ENCODE assay signal across 20 mouse cellular contexts in the genomic region with DNA sequence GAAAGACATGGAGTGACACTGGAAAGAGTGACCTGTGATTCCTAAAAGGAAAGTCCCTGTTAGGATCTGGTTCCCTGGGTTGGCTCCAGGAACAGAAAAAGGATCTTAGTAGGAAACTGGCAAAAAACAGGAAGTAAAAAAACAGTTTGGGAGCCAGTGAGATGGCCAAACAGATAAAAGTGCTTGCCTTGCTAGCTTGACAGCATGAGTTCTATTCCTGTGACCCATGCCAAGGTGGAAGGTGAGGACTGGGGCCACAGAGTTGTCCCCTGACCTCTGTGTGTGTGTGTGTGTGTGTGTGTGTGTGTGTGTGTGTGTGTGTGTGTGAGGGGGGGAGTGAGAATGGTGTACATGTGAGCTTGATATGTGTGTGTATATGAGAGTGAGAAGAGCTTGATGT. TPM values are rescaled to one million over a fixed set of nuclear protein-coding genes. Genes with fewer than 3 reads are reported as not detected.
DNase-seq lines count a peak whose midpoint lies in the region; ATAC-seq and TF ChIP-seq lines count a peak whose summit lies in the region.
"Had no signal": no experiment of that assay in that cellular context is flagged by ENCODE, and none has a peak within 500 bp of the region (broad histone marks: within the 10 kb centered on the region; RNA-seq: fewer than 3 reads in every experiment).

No protein-coding gene starts in this region.

- no peak for ATAC-seq in liver, embryonic 12.5 days
- peak; percentile 42 for ATAC-seq in megakaryocyte progenitor cell, adult 5-6 weeks (replicated peaks; ENCODE audit: poor library complexity)
- ATAC-seq in forebrain, embryonic 13.5 days = no peak
- ATAC-seq: forebrain, embryonic 16.5 days; hindbrain, embryonic 16.5 days; inflammation-experienced regulatory T-cells, adult 6 months had no signal

- no peaks in the 10 kb centered on the region for H3K27me3 ChIP-seq in liver, adult 2 months (ENCODE audit: control insufficient read depth, insufficient read depth, low read length)
- H3K27me3 ChIP-seq in liver, embryonic 12.5 days (replicated peaks) = no peaks in the 10 kb centered on the region
- H3K27me3 ChIP-seq in forebrain, embryonic 13.5 days = no peaks in the 10 kb centered on the region
- H3K27me3 ChIP-seq: embryonic facial prominence, embryonic 12.5 days; heart, embryonic 15.5 days; hindbrain, embryonic 12.5 days had no signal

- no peaks in the 10 kb centered on the region for H3K79me2 ChIP-seq in liver, adult 2 months (ENCODE audit: control insufficient read depth, insufficient read depth, low read length)

- no peak overlapping the region for H3K4me3 ChIP-seq in liver, adult 2 months (ENCODE audit: insufficient read depth, low read depth, low read length)
- no peak overlapping the region for H3K4me3 ChIP-seq in liver, embryonic 12.5 days
- no peak overlapping the region for H3K4me3 ChIP-seq in gastrocnemius, adult 2 months
- no peak overlapping the region for H3K4me3 ChIP-seq in forebrain, embryonic 13.5 days
- H3K4me3 ChIP-seq: embryonic facial prominence, embryonic 12.5 days; heart, embryonic 15.5 days; hindbrain, embryonic 12.5 days had no signal

- intact Hi-C loops in heart, postnatal 10 days (cut with DNase I) = no loop called here
- intact Hi-C loops in gastrocnemius, adult 2 months (cut with DNase I) = loop anchor here (10.0 kb wide), 1 partner anchor 791 kb away; no protein-coding TSS in a partner anchor

- H3K4me1 ChIP-seq in liver, adult 2 months (ENCODE audit: control insufficient read depth, insufficient read depth, low read length) = no peaks in the 10 kb centered on the region
- no peaks in the 10 kb centered on the region for H3K4me1 ChIP-seq in liver, embryonic 12.5 days
- H3K4me1 ChIP-seq in forebrain, embryonic 13.5 days = no peaks in the 10 kb centered on the region
- H3K4me1 ChIP-seq: embryonic facial prominence, embryonic 12.5 days; hindbrain, embryonic 12.5 days had no signal

- no peak for TF ChIP-seq CTCF in liver, adult 2 months (IDR thresholded peaks at IDR 0.05; ENCODE audit: low read depth, low read length)
- TF ChIP-seq CTCF in gastrocnemius, adult 2 months (IDR thresholded peaks at IDR 0.05) = no peak

- no peak overlapping the region for H3K27ac ChIP-seq in liver, adult 2 months (replicated peaks; ENCODE audit: insufficient read depth, low read depth, low read length)
- no peak overlapping the region for H3K27ac ChIP-seq in liver, embryonic 12.5 days
- H3K27ac ChIP-seq in gastrocnemius, adult 2 months = no peak overlapping the region; the same call in 1 of the 2 replicates
- no peak overlapping the region for H3K27ac ChIP-seq in forebrain, embryonic 13.5 days
- H3K27ac ChIP-seq: embryonic facial prominence, embryonic 12.5 days; heart, embryonic 15.5 days; hindbrain, embryonic 12.5 days had no signal

- no peaks in the 10 kb centered on the region for H3K9me3 ChIP-seq in liver, embryonic 12.5 days (replicated peaks)
- no peaks in the 10 kb centered on the region for H3K9me3 ChIP-seq in forebrain, embryonic 13.5 days (replicated peaks)
- H3K9me3 ChIP-seq: embryonic facial prominence, embryonic 12.5 days; heart, embryonic 15.5 days; hindbrain, embryonic 12.5 days had no signal

- peak; percentile 65 for DNase-seq in heart, adult 11 months
- no peak for DNase-seq in heart, postnatal 10 days
- DNase-seq in liver, adult 2 months (ENCODE audit: extremely low read depth, low read depth, low spot score) = peak; percentile 48
- peak; percentile 29 for DNase-seq in MEL-GATA-1-ER (ENCODE audit: extremely low read depth, low read depth)
- DNase-seq in gastrocnemius, adult 2 months = no peak
- DNase-seq: adrenal gland, adult 8-10 months; adrenal gland, postnatal 36 days; cerebellum, adult 2 months; cerebellum, postnatal 25 days; gastrocnemius, postnatal 14 days had no signal

- no peak overlapping the region for H3K9ac ChIP-seq in liver, adult 2 months (ENCODE audit: low read depth, low read length)
- H3K9ac ChIP-seq in liver, embryonic 12.5 days = no peak overlapping the region
- no peak overlapping the region for H3K9ac ChIP-seq in forebrain, embryonic 13.5 days
- H3K9ac ChIP-seq: embryonic facial prominence, embryonic 12.5 days; heart, embryonic 15.5 days; hindbrain, embryonic 12.5 days had no signal

- TF ChIP-seq POLR2A in liver, adult 2 months (IDR thresholded peaks at IDR 0.05; ENCODE audit: extremely low read depth, insufficient read depth, low read length) = no peak

- peaks cover 50% of the 10 kb centered on the region for H3K36me3 ChIP-seq in liver, adult 2 months (ENCODE audit: control insufficient read depth, insufficient read depth, low read length)
- H3K36me3 ChIP-seq in liver, embryonic 12.5 days = peaks cover 17% of the 10 kb centered on the region
- H3K36me3 ChIP-seq in forebrain, embryonic 13.5 days (ENCODE audit: poor library complexity, severe bottlenecking) = 0 out of 2 replicates have a peak, but pooled peaks cover 5% of the 10 kb centered on the region
- H3K36me3 ChIP-seq: hindbrain, embryonic 12.5 days had no signal

- H3K4me2 ChIP-seq in liver, embryonic 12.5 days = no peak overlapping the region
- no peak overlapping the region for H3K4me2 ChIP-seq in forebrain, embryonic 13.5 days
- H3K4me2 ChIP-seq: embryonic facial prominence, embryonic 12.5 days; heart, embryonic 11.5 days; heart, embryonic 15.5 days; hindbrain, embryonic 12.5 days had no signal

RNA-seq across cellular contexts. Expression of a gene that starts 8.8 kb away (rescaled TPM):
- total RNA-seq in heart, postnatal 10 days (2021) = 1 to 10 TPM; 1.1 to 1.3 TPM
- 0.37 and 0.67 TPM in 2 replicates for total RNA-seq in liver, adult 2 months (2014; rRNA removed)
- 0.05 TPM in 1 of 2 replicates, not detected in the other for polyA plus RNA-seq in liver, adult 2 months (2012; rRNA removed)
- polyA plus RNA-seq in liver, embryonic 12.5 days (2016; fragmentation: Nextera tagmentation; extraction: Ambion mirVana) = 0.87 and 0.91 TPM in 2 replicates
- total RNA-seq in megakaryocyte progenitor cell, adult 5-6 weeks (2015) = 0.27 TPM in 1 of 2 replicates, not detected in the other
- total RNA-seq in megakaryocyte progenitor cell, adult 5-6 weeks (2017) = 0.41 TPM in 1 of 2 replicates, not detected in the other
- under 1 TPM; 0.59 to 0.66 TPM for total RNA-seq in gastrocnemius, adult 2 months (2021)
- 0.62 and 0.97 TPM in 2 replicates for polyA plus RNA-seq in forebrain, embryonic 13.5 days (2015; fragmentation: Nextera tagmentation; extraction: Ambion mirVana)

RNA-seq across cellular contexts. Expression of a gene that starts 19.0 kb away (rescaled TPM):
- total RNA-seq in heart, postnatal 10 days (2021) = 100 to 1,000 TPM; 145 to 150 TPM
- total RNA-seq in liver, adult 2 months (2014; rRNA removed) = 15.2 and 22.1 TPM in 2 replicates
- 8.7 and 9.6 TPM in 2 replicates for polyA plus RNA-seq in liver, adult 2 months (2012; rRNA removed)
- 72.2 and 77.2 TPM in 2 replicates for polyA plus RNA-seq in liver, embryonic 12.5 days (2016; fragmentation: Nextera tagmentation; extraction: Ambion mirVana)
- 101 and 103 TPM in 2 replicates for total RNA-seq in megakaryocyte progenitor cell, adult 5-6 weeks (2015)
- total RNA-seq in megakaryocyte progenitor cell, adult 5-6 weeks (2017) = 87.8 and 94.0 TPM in 2 replicates
- total RNA-seq in gastrocnemius, adult 2 months (2021) = 10 to 100 TPM; 37.4 to 52.4 TPM
- polyA plus RNA-seq in forebrain, embryonic 13.5 days (2015; fragmentation: Nextera tagmentation; extraction: Ambion mirVana) = 99.0 and 112 TPM in 2 replicates

Comparison
In these comparisons a context has a peak if more than half of its experiments do, and no peak if none do; other contexts are left out.
1. DNase-seq: peak in heart, adult 11 months (single experiment), liver, adult 2 months (single experiment) and MEL-GATA-1-ER (single experiment); none in heart, postnatal 10 days (0 of 2) and gastrocnemius, adult 2 months (single experiment).